ENCODE assay signal across 21 mouse cellular contexts in the genomic region with DNA sequence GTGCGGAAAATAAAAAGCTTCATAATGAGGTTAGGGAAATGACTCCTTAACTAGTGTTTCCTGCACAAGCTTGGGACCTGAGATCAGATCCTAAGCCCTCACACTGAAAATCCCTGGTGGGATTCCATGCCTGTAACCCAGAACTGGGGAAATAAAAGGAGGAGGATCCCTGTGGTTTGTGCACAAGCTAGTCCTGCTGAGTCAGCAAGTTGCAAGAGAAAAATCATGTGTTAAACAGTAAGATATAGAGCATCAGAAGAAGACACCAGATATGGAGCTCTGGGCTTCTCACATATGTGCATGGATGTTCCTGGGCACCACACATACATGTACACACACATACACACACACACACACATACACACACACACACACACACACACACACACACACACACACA. TPM values are rescaled to one million over a fixed set of nuclear protein-coding genes. Genes with fewer than 3 reads are reported as not detected.
DNase-seq lines count a peak whose midpoint lies in the region; TF ChIP-seq lines count a peak whose summit lies in the region.
"Had no signal": no experiment of that assay in that cellular context is flagged by ENCODE, and none has a peak within 500 bp of the region (broad histone marks: within the 10 kb centered on the region; RNA-seq: fewer than 3 reads in every experiment).

No protein-coding gene starts in this region.

- no peaks in the 10 kb centered on the region for H3K36me3 ChIP-seq in CH12.LX (replicated peaks in 1 of 2; ENCODE audit: control insufficient read depth in 1 of 2, insufficient read depth in 1 of 2, low read length in 1 of 2)
- H3K36me3 ChIP-seq in ES-E14 (ENCODE audit: control insufficient read depth, insufficient read depth, low read length, poor library complexity, severe bottlenecking), result no peaks in the 10 kb centered on the region
- H3K36me3 ChIP-seq in MEL (ENCODE audit: control insufficient read depth in 1 of 2, insufficient read depth in 2 of 2, low read length in 2 of 2), result no peaks in the 10 kb centered on the region
- H3K36me3 ChIP-seq: G1E had no signal

- H3K9ac ChIP-seq in CH12.LX (ENCODE audit: insufficient read depth, low read depth) (no peak overlapping the region), ES-E14 (ENCODE audit: insufficient read depth, low read depth, low read length, poor library complexity, severe bottlenecking) (no peak overlapping the region), MEL (ENCODE audit: control insufficient read depth, low read depth, low read length, poor library complexity, severe bottlenecking) (no peak overlapping the region)

- TF ChIP-seq CTCF in CH12.LX (conservative IDR thresholded peaks at IDR 0.05 in 1 of 2, IDR thresholded peaks at IDR 0.05 in 1 of 2; ENCODE audit: low read depth in 2 of 2, low read length in 2 of 2) (no peak), MEL (IDR thresholded peaks at IDR 0.05 in 2 of 3, conservative IDR thresholded peaks at IDR 0.05 in 1 of 3; ENCODE audit: control insufficient read depth in 1 of 3, insufficient read depth in 1 of 3, low read depth in 2 of 3, low read length in 3 of 3, poor library complexity in 1 of 3, severe bottlenecking in 1 of 3) (no peak)

- no peak overlapping the region for H3K4me3 ChIP-seq in CH12.LX (replicated peaks in 1 of 3; ENCODE audit: low read depth in 2 of 3, low read length in 2 of 3, poor library complexity in 1 of 3)
- no peak overlapping the region for H3K4me3 ChIP-seq in ES-E14 (ENCODE audit: insufficient read depth in 1 of 2, low read depth in 1 of 2, low read length in 2 of 2, poor library complexity in 1 of 2, severe bottlenecking in 1 of 2)
- no peak overlapping the region for H3K4me3 ChIP-seq in MEL (ENCODE audit: control insufficient read depth in 1 of 2, insufficient read depth in 1 of 2, low read depth in 2 of 2, low read length in 2 of 2)

- TF ChIP-seq RAD21 in CH12.LX (IDR thresholded peaks at IDR 0.05; ENCODE audit: low read depth, low read length) (no peak), MEL (IDR thresholded peaks at IDR 0.05; ENCODE audit: low read depth, low read length) (no peak)

- H3K79me2 ChIP-seq in CH12.LX (replicated peaks; ENCODE audit: control insufficient read depth, extremely low read depth, insufficient read depth, poor library complexity, severe bottlenecking) (no peaks in the 10 kb centered on the region), MEL (ENCODE audit: control insufficient read depth, insufficient read depth, low read length, poor library complexity) (no peaks in the 10 kb centered on the region)

- TF ChIP-seq EP300 in CH12.LX (IDR thresholded peaks at IDR 0.05; ENCODE audit: low read length), result no peak
- no peak for TF ChIP-seq EP300 in MEL (IDR thresholded peaks at IDR 0.05; ENCODE audit: low read depth in 1 of 2, low read length in 2 of 2)

- TF ChIP-seq POLR2A in CH12.LX (IDR thresholded peaks at IDR 0.05; ENCODE audit: low read depth, low read length) (no peak), MEL (IDR thresholded peaks at IDR 0.05; ENCODE audit: control insufficient read depth in 1 of 2, insufficient read depth in 1 of 2, low read depth in 1 of 2, low read length in 2 of 2, poor library complexity in 1 of 2) (no peak)

- H3K9me3 ChIP-seq in CH12.LX (replicated peaks; ENCODE audit: low read length), result peaks cover 32% of the 10 kb centered on the region
- H3K9me3 ChIP-seq in ES-E14 (ENCODE audit: control insufficient read depth, insufficient read depth, low read depth, low read length), result no peaks in the 10 kb centered on the region
- H3K9me3 ChIP-seq in MEL (replicated peaks; ENCODE audit: insufficient read depth, low read length), result no peaks in the 10 kb centered on the region

- in situ Hi-C loops in CH12.LX (cut with MboI; ENCODE audit: low pct_ligation_motif_present, low pct_unique_long_range_greater_than_20kb, low sequenced_read_pairs) (no loop called here), ES-E14 (cut with MboI; ENCODE audit: low sequenced_read_pairs in 2 of 2, unreplicated experiment in 2 of 2) (no loop called here)

- no peaks in the 10 kb centered on the region for H3K27me3 ChIP-seq in CH12.LX (replicated peaks)
- no peaks in the 10 kb centered on the region for H3K27me3 ChIP-seq in MEL (ENCODE audit: control insufficient read depth in 1 of 2, insufficient read depth in 2 of 2, low read length in 2 of 2)

- no peak overlapping the region for H3K4me2 ChIP-seq in CH12.LX (ENCODE audit: insufficient read depth, low read depth, poor library complexity, severe bottlenecking)

- H3K27ac ChIP-seq in CH12.LX (ENCODE audit: insufficient read depth, low read depth), result no peak overlapping the region
- no peak overlapping the region for H3K27ac ChIP-seq in ES-E14 (ENCODE audit: insufficient read depth, low read depth, low read length, poor library complexity, severe bottlenecking)
- no peak overlapping the region for H3K27ac ChIP-seq in MEL (ENCODE audit: control insufficient read depth, low read depth, low read length)

- H3K4me1 ChIP-seq in CH12.LX (ENCODE audit: control insufficient read depth in 1 of 2, insufficient read depth in 2 of 2) (no peaks in the 10 kb centered on the region), ES-E14 (ENCODE audit: control insufficient read depth in 2 of 2, insufficient read depth in 2 of 2, low read length in 2 of 2, poor library complexity in 1 of 2) (0 out of 4 replicates have a peak, but pooled peaks cover 0 to 2% of the 10 kb centered on the region in 2 experiments), MEL (ENCODE audit: control insufficient read depth in 1 of 2, insufficient read depth in 2 of 2, low read length in 2 of 2) (no peaks in the 10 kb centered on the region)

- DNase-seq in CH12.LX (ENCODE audit: extremely low read depth), result no peak
- DNase-seq in ES-E14 (ENCODE audit: low read depth, low spot score), result no peak
- DNase-seq in MEL (ENCODE audit: low read depth, low spot score), result no peak
- no peak for DNase-seq in right cerebral cortex, postnatal 25 days
- DNase-seq in heart, postnatal 36 days, result no peak
- no peak for DNase-seq in kidney, adult 9 months
- DNase-seq: adrenal gland, adult 2 months; adrenal gland, adult 8-10 months; adrenal gland, postnatal 10 days; adrenal gland, postnatal 14 days; adrenal gland, postnatal 25 days; adrenal gland, postnatal 36 days; B cell, adult 2 months; cerebellum, adult 11 months; cerebellum, adult 11-12 months; cerebellum, adult 18-20 months; cerebellum, adult 2 months; cerebellum, adult 8-10 months; cerebellum, adult 9-10 months had no signal

- dilution Hi-C loops in CH12.LX (cut with MboI; ENCODE audit: extremely low pct_ligation_motif_present, extremely low pct_unique_long_range_greater_than_20kb, low sequenced_read_pairs), result no loop called here

- intact Hi-C loops in heart, postnatal 36 days (cut with DNase I), result no loop called here

TF ChIP-seq in CH12.LX, 34 proteins besides CTCF, POLR2A, EP300 and RAD21:
- TF ChIP-seq RCOR1 (conservative IDR thresholded peaks at IDR 0.05; ENCODE audit: low read depth, low read length), result no peak
- TF ChIP-seq MAFK (IDR thresholded peaks at IDR 0.05; ENCODE audit: insufficient replicate concordance, low read length), result peak; percentile 70; the same call in 1 of the 2 replicates

TF ChIP-seq in ES-E14, 5 proteins besides CTCF, POLR2A, EP300 and RAD21:
- TF ChIP-seq CHD2 (IDR thresholded peaks at IDR 0.05; ENCODE audit: low read depth, low read length) (no peak), MAFK (IDR thresholded peaks at IDR 0.05; ENCODE audit: insufficient read depth, low read depth, low read length) (peak; percentile 91)

TF ChIP-seq in MEL, 35 proteins besides CTCF, POLR2A, EP300 and RAD21:
- TF ChIP-seq TBP (IDR thresholded peaks at IDR 0.05; ENCODE audit: low read depth, low read length), result no peak
- peak; percentile 35; the same call in 1 of the 2 replicates for TF ChIP-seq MAFK (IDR thresholded peaks at IDR 0.05; ENCODE audit: borderline replicate concordance, low read depth, low read length)
TF ChIP-seq in MEL: peak in this region for 1.

RNA-seq across cellular contexts. Expression of a gene that starts 3.2 kb away (rescaled TPM):
- total RNA-seq in CH12.LX (2012; rRNA removed), result not detected in 2 replicates
- total RNA-seq in CH12.LX (2014; rRNA removed), result not detected in 2 replicates
- 0.01 TPM in 2 replicates for polyA plus RNA-seq in CH12.LX (2012; ENCODE audit: insufficient read length, low read depth)
- not detected in 2 replicates for total RNA-seq in ES-E14 (2012; rRNA removed)
- not detected in 2 replicates for total RNA-seq in MEL (2012; rRNA removed)
- polyA plus RNA-seq in MEL (2012; ENCODE audit: insufficient read depth in 1 of 2, insufficient read length in 2 of 2, low read depth in 1 of 2, low replicate concordance in 2 of 2, missing spikeins in 1 of 2), result not detected
- total RNA-seq in heart, postnatal 36 days (2021), result not detected
- polyA plus RNA-seq: adrenal gland, adult 2 months; C2C12; G1E had no signal
